Comparison of ENCODE assay signal across 31 mouse cellular contexts in genomic region chr3:127492663-127493062, GRCm38 (mm10). TPM values are rescaled to one million over a fixed set of nuclear protein-coding genes. Genes with fewer than 3 reads are reported as not detected.
"Had no signal": no experiment of that assay in that cellular context is flagged by ENCODE, and none has a peak within 500 bp of the region (broad histone marks: within the 10 kb centered on the region; RNA-seq: fewer than 3 reads in every experiment).

No protein-coding gene starts in this region.

- H3K27me3 ChIP-seq: midbrain, embryonic 15.5 days had no signal

- H3K4me2 ChIP-seq: limb, embryonic 12.5 days; limb, embryonic 13.5 days; limb, embryonic 15.5 days; liver, embryonic 11.5 days; liver, embryonic 12.5 days; liver, embryonic 13.5 days; liver, embryonic 15.5 days; lung, embryonic 14.5 days; lung, embryonic 15.5 days; midbrain, embryonic 11.5 days; midbrain, embryonic 12.5 days; midbrain, embryonic 13.5 days; midbrain, embryonic 15.5 days; neural tube, embryonic 12.5 days had no signal

- H3K4me1 ChIP-seq: limb, embryonic 10.5 days; limb, embryonic 12.5 days; limb, embryonic 13.5 days; limb, embryonic 15.5 days; liver, embryonic 12.5 days; liver, embryonic 13.5 days; liver, embryonic 15.5 days; lung, embryonic 15.5 days; megakaryocyte, embryonic 14.5 days; midbrain, embryonic 10.5 days; midbrain, embryonic 12.5 days; neural tube, embryonic 12.5 days had no signal

- H3K4me3 ChIP-seq: limb, embryonic 10.5 days; limb, embryonic 12.5 days; limb, embryonic 13.5 days; limb, embryonic 15.5 days; liver, embryonic 12.5 days; liver, embryonic 13.5 days; liver, embryonic 15.5 days; lung, embryonic 15.5 days; megakaryocyte, embryonic 14.5 days; midbrain, embryonic 10.5 days; midbrain, embryonic 12.5 days; midbrain, embryonic 13.5 days; midbrain, embryonic 15.5 days; myocyte; neural tube, embryonic 12.5 days had no signal

- H3K9ac ChIP-seq: limb, embryonic 12.5 days; limb, embryonic 13.5 days; limb, embryonic 15.5 days; liver, embryonic 12.5 days; liver, embryonic 13.5 days; liver, embryonic 14.5 days; liver, embryonic 15.5 days; liver, postnatal 0 days; lung, embryonic 14.5 days; lung, embryonic 15.5 days; midbrain, embryonic 12.5 days; midbrain, embryonic 13.5 days; midbrain, embryonic 15.5 days; neural tube, embryonic 12.5 days had no signal

- H3K36me3 ChIP-seq: limb, embryonic 10.5 days; limb, embryonic 12.5 days; limb, embryonic 13.5 days; limb, embryonic 15.5 days; liver, embryonic 12.5 days; liver, embryonic 13.5 days; liver, embryonic 15.5 days; lung, embryonic 15.5 days; midbrain, embryonic 10.5 days; midbrain, embryonic 12.5 days; midbrain, embryonic 13.5 days; midbrain, embryonic 15.5 days; neural tube, embryonic 12.5 days had no signal

- DNase-seq: left cerebral cortex, postnatal 4 days; liver; liver, embryonic 13.5 days; liver, postnatal 0 days; lung, adult 18-20 months; lung, adult 2 months; lung, embryonic 14.5 days; lung, postnatal 10 days; lung, postnatal 14 days; lung, postnatal 36 days; lung, postnatal 4 days; midbrain, embryonic 14.5 days had no signal

- H3K9me3 ChIP-seq: limb, embryonic 10.5 days; limb, embryonic 12.5 days; limb, embryonic 13.5 days; limb, embryonic 15.5 days; liver, embryonic 12.5 days; liver, embryonic 13.5 days; liver, embryonic 15.5 days; lung, embryonic 15.5 days; megakaryocyte, embryonic 14.5 days; midbrain, embryonic 10.5 days; midbrain, embryonic 12.5 days; midbrain, embryonic 13.5 days; midbrain, embryonic 15.5 days; neural tube, embryonic 12.5 days had no signal

- H3K27ac ChIP-seq: limb, embryonic 10.5 days; limb, embryonic 12.5 days; limb, embryonic 13.5 days; limb, embryonic 15.5 days; liver, embryonic 12.5 days; liver, embryonic 13.5 days; liver, embryonic 14.5 days; liver, embryonic 15.5 days; lung, embryonic 15.5 days; macrophage; midbrain, embryonic 10.5 days; midbrain, embryonic 12.5 days; midbrain, embryonic 13.5 days; midbrain, embryonic 15.5 days; neural tube, embryonic 12.5 days had no signal

RNA-seq across cellular contexts. Expression of gene Ank2, which starts 6.5 kb away (rescaled TPM):
- total RNA-seq: monocyte, adult 5-6 weeks had no signal
